ENCODE assay signal across 8 mouse cellular contexts in genomic region chr6:4754886-4755285, GRCm38 (mm10).
"Had no signal": no experiment of that assay in that cellular context is flagged by ENCODE, and none has a peak within 500 bp of the region (broad histone marks: within the 10 kb centered on the region; RNA-seq: fewer than 3 reads in every experiment).

No protein-coding gene starts in this region.

- DNase-seq: liver, postnatal 0 days; lung, adult 2 months; lung, postnatal 14 days; lung, postnatal 36 days; right cerebral cortex, postnatal 14 days; thymus, adult 2 months; thymus, postnatal 14 days; thymus, postnatal 36 days had no signal
